Mouse (Mus musculus): ENCODE data around the gene Drc3. TPM values are rescaled to one million over a fixed set of nuclear protein-coding genes. Genes with fewer than 3 reads are reported as not detected.

Gene Drc3
- total RNA-seq, 2 experiments from 2014 or later = not detected

GRCm38 (mm10) chr11:60440176-60440575, 87.0 kb downstream of the Drc3 start:
- no peak for ATAC-seq (replicated peaks; ENCODE audit: low FRiP score, poor library complexity, severe bottlenecking)

GRCm38 (mm10) chr11:60442896-60443295, 89.8 kb downstream of the Drc3 start:
- no peak for ATAC-seq (replicated peaks; ENCODE audit: low FRiP score, poor library complexity, severe bottlenecking)

Other genes starting within 250 kb of the Drc3 start
- gene Rai1, start 248.3 kb upstream of the Drc3 start, total RNA-seq (2015; ENCODE audit: low replicate concordance) = 5.8 and 7.1 TPM in 2 replicates
- 0.77 and 3.0 TPM in 2 replicates for gene Rai1, start 248.3 kb upstream of the Drc3 start, total RNA-seq (2017; ENCODE audit: low replicate concordance)
- 6.3 and 10.8 TPM in 2 replicates for gene Srebf1, start 130.7 kb upstream of the Drc3 start, total RNA-seq (2015; ENCODE audit: low replicate concordance)
- gene Srebf1, start 130.7 kb upstream of the Drc3 start, total RNA-seq (2017; ENCODE audit: low replicate concordance) = 10.7 and 34.9 TPM in 2 replicates
- 3.8 and 9.7 TPM in 2 replicates for gene Tom1l2, start 424 bp upstream of the Drc3 start, total RNA-seq (2015; ENCODE audit: low replicate concordance)
- gene Tom1l2, start 424 bp upstream of the Drc3 start, total RNA-seq (2017; ENCODE audit: low replicate concordance) = 3.6 and 3.9 TPM in 2 replicates
- gene Gid4, start 63.8 kb downstream of the Drc3 start, total RNA-seq (2015; ENCODE audit: low replicate concordance) = 6.8 and 12.6 TPM in 2 replicates
- gene Gid4, start 63.8 kb downstream of the Drc3 start, total RNA-seq (2017; ENCODE audit: low replicate concordance) = 8.2 and 13.0 TPM in 2 replicates
- gene Atpaf2, start 65.1 kb downstream of the Drc3 start, total RNA-seq (2015; ENCODE audit: low replicate concordance) = 11.9 and 12.2 TPM in 2 replicates
- gene Atpaf2, start 65.1 kb downstream of the Drc3 start, total RNA-seq (2017; ENCODE audit: low replicate concordance) = 21.1 and 31.8 TPM in 2 replicates
- gene Drg2, start 101.3 kb downstream of the Drc3 start, total RNA-seq (2015; ENCODE audit: low replicate concordance) = 9.6 and 9.7 TPM in 2 replicates
- gene Drg2, start 101.3 kb downstream of the Drc3 start, total RNA-seq (2017; ENCODE audit: low replicate concordance) = 4.6 and 25.8 TPM in 2 replicates
- 0.72 and 2.1 TPM in 2 replicates for gene Myo15, start 116.0 kb downstream of the Drc3 start, total RNA-seq (2015; ENCODE audit: low replicate concordance)
- gene Myo15, start 116.0 kb downstream of the Drc3 start, total RNA-seq (2017; ENCODE audit: low replicate concordance) = 3.9 and 5.4 TPM in 2 replicates
- gene Alkbh5, start 183.1 kb downstream of the Drc3 start, total RNA-seq (2015; ENCODE audit: low replicate concordance) = 20.5 TPM in 2 replicates
- 18.8 and 21.3 TPM in 2 replicates for gene Alkbh5, start 183.1 kb downstream of the Drc3 start, total RNA-seq (2017; ENCODE audit: low replicate concordance)

Measured in erythroid progenitor cell, adult 5-6 weeks (primary cell).